Mouse (Mus musculus): ENCODE measurements around the gene Tef.

GRCm38 (mm10) chr15:81769037-81769436 is 33.2 kb upstream of the Tef start:
- no peak for TF ChIP-seq CTCF (IDR thresholded peaks at IDR 0.05; ENCODE audit: low read depth, low read length)
- no peak for TF ChIP-seq EP300 (IDR thresholded peaks at IDR 0.05; ENCODE audit: insufficient read depth, low read depth, low read length)
- no peak for TF ChIP-seq POLR2A (IDR thresholded peaks at IDR 0.05; ENCODE audit: insufficient read depth, low read length)

Measured in ES-Bruce4 (cell line).